Mouse (Mus musculus) testis, adult 2 months (tissue): ENCODE results near the gene Smpd3. TPM values are rescaled to one million over a fixed set of nuclear protein-coding genes. Genes with fewer than 3 reads are reported as not detected.
"Not testable (repeated sequence)": the region's sequence is repeated elsewhere in the genome, so short reads cannot be mapped to it uniquely, and the experiment has no call there.

Source experiments
- H3K27ac ChIP-seq: fragments of 200-500 bp; 2 replicates; pipeline ENCODE4 v1.5.1; 2012; ENCODE audit warnings: low read depth, low read length; ENCODE audit not compliant: control insufficient read depth, insufficient read depth
- H3K27me3 ChIP-seq: fragments of 200-500 bp; 2 replicates; pipeline ENCODE4 v1.6.1; 2012; ENCODE audit warnings: mild to moderate bottlenecking, low read length, moderate library complexity; ENCODE audit not compliant: control insufficient read depth, insufficient read depth
- H3K36me3 ChIP-seq: fragments of 200-500 bp; 2 replicates; pipeline ENCODE4 v1.6.1; 2012; ENCODE audit warnings: mild to moderate bottlenecking, low read length; ENCODE audit not compliant: control insufficient read depth, insufficient read depth
- H3K4me1 ChIP-seq: fragments of 200-500 bp; 2 replicates; pipeline ENCODE4 v1.6.1; 2012; ENCODE audit warnings: low read length; ENCODE audit not compliant: control insufficient read depth, insufficient read depth
- H3K4me3 ChIP-seq: fragments of 200-500 bp; 2 replicates; pipeline ENCODE4 v1.5.1; 2012; ENCODE audit warnings: low read depth, mild to moderate bottlenecking, low read length, moderate library complexity, mixed read lengths; ENCODE audit not compliant: control insufficient read depth
- CTCF ChIP-seq: fragments of 200-500 bp; IDR thresholded peaks from 2 replicates; pipeline ENCODE4 v1.5.1; 2012; ENCODE audit warnings: low read depth, mild to moderate bottlenecking, inconsistent platforms, low read length, moderate library complexity; ENCODE audit not compliant: control insufficient read depth, insufficient read depth, insufficient replicate concordance
- POLR2A ChIP-seq: fragments of 200-500 bp; IDR thresholded peaks from 2 replicates; pipeline ENCODE4 v1.6.1; 2012; ENCODE audit warnings: low read depth, mild to moderate bottlenecking, inconsistent platforms, low read length, moderate library complexity; ENCODE audit not compliant: control insufficient read depth
- polyA plus RNA-seq: library from polyadenylated mRNA; depleted of rRNA; stranded (reverse); fragments of >200 nt; gene quantifications from 2 replicates; pipeline ENCODE4 v1.2.3, GENCODE M21; 2012

Gene Smpd3
- polyA plus RNA-seq, 1 experiment = 42.3 TPM

- TF ChIP-seq POLR2A (no peak), CTCF (no peak)
- Histone ChIP-seq H3K36me3 (no peaks in the 10 kb centered on the region), H3K27ac (no peak overlapping the region)
Observed at GRCm38 (mm10) chr8:106313120-106313737, 24.6 kb downstream of the Smpd3 start.

DNA sequence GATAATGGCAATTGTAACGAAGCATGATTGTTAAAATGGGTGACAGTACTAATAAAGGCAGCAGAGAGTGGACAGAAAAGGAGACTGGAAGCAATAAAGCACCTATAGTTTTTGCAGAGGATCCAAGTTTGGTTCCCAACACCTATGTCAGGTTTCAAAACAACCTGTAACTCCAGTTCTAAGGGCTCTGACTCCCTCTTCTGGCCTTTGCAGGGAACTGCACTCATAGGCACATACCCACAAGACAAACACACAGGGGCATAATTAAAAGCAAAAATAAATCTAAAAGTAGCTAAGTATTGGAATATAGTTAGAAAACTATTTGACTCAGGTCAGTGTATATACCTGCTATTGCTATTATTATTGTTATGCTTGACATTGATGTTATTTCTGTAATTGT, 25.8 kb downstream of the Smpd3 start:
- TF ChIP-seq CTCF (no peak), POLR2A (no peak)
- no peaks in the 10 kb centered on the region for H3K36me3 ChIP-seq
- H3K4me3 ChIP-seq = no peak overlapping the region

More at GRCm38 (mm10) chr8:106313120-106313737, 24.6 kb downstream of the Smpd3 start:
- no peak overlapping the region for H3K4me3 ChIP-seq
- H3K4me1 ChIP-seq = no peaks in the 10 kb centered on the region
- H3K27me3 ChIP-seq = no peaks in the 10 kb centered on the region

DNA sequence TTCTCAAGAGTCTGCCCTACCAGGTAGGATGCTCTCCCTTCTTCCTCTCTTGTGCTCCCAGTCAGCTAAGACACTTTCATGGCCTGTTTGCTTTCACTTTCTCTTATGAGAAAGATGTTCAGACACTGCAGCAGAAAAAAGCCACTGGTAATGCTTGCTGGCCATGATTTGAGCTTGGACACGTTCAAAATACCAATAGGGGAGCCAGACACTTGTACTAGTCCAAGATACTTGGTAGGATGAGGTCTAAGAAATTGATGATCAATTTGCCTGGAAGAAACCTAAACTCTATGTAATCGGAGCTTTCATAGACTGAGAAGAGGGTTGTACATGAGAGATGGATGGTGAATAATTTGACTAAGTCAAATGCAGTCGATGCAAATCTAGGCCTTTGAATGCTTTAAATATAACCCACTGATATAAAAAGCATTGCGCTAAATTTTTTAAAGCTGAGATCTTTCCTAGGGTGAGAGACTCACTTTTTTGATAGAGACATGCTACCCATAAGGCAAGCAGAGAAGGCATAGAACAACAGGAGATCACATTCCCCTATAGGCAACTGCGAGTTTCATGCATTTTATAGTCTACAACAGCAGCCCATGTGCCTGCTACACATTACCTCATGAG, 27.6 kb downstream of the Smpd3 start:
- TF ChIP-seq POLR2A (no peak), CTCF (no peak)

More for the DNA sequence above, 25.8 kb downstream of the Smpd3 start:
- Histone ChIP-seq H3K27me3 (no peaks in the 10 kb centered on the region), H3K4me1 (no peaks in the 10 kb centered on the region), H3K27ac (no peak overlapping the region)

GRCm38 (mm10) chr8:106308082-106308786, 29.6 kb downstream of the Smpd3 start:
- H3K36me3 ChIP-seq, H3K27ac ChIP-seq, H3K4me1 ChIP-seq, H3K27me3 ChIP-seq, H3K4me3 ChIP-seq: not testable (repeated sequence)

More for the DNA sequence above, 27.6 kb downstream of the Smpd3 start:
- H3K36me3 ChIP-seq = no peaks in the 10 kb centered on the region
- no peaks in the 10 kb centered on the region for H3K27me3 ChIP-seq
- H3K4me1 ChIP-seq = no peaks in the 10 kb centered on the region
- no peak overlapping the region for H3K4me3 ChIP-seq
- H3K27ac ChIP-seq = no peak overlapping the region

GRCm38 (mm10) chr8:106307586-106307985, 30.2 kb downstream of the Smpd3 start:
- Histone ChIP-seq H3K4me1 (no peaks in the 10 kb centered on the region), H3K36me3 (no peaks in the 10 kb centered on the region), H3K27me3 (no peaks in the 10 kb centered on the region), H3K4me3 (no peak overlapping the region), H3K27ac (no peak overlapping the region; the same call in 1 of the 2 replicates)
- no peak for TF ChIP-seq CTCF
- TF ChIP-seq POLR2A = no peak

- H3K27me3 ChIP-seq, H3K36me3 ChIP-seq, H3K27ac ChIP-seq, H3K4me3 ChIP-seq, H3K4me1 ChIP-seq: not testable (repeated sequence)
Observed at GRCm38 (mm10) chr8:106306711-106307248, 31.0 kb downstream of the Smpd3 start.

DNA sequence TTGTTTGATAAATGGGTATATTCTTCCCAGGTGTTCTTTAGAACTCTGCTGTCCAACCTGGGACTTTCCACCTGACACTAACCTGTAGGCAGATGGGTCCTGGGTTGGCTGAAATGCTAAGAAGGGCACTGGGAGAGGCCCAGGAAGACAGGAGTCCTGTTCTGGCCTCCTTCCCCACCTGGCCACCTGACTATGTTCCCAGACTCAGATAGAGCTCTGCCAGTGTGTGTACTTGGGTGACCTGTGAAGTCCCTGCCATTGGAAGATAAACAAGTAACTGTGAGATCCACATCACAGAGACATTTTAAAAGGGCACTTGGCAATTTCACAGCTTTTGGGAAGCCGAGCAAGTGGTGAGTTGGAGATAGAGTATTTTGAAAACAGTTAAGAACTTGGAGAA, 31.7 kb downstream of the Smpd3 start:
- Histone ChIP-seq H3K27me3 (no peaks in the 10 kb centered on the region), H3K36me3 (no peaks in the 10 kb centered on the region), H3K4me1 (no peaks in the 10 kb centered on the region), H3K4me3 (no peak overlapping the region), H3K27ac (no peak overlapping the region)
- TF ChIP-seq CTCF (no peak), POLR2A (no peak)
